Mouse (Mus musculus) ES-Bruce4 (cell line): ENCODE data around the gene Med25. TPM values are rescaled to one million over a fixed set of nuclear protein-coding genes. Genes with fewer than 3 reads are reported as not detected.

Experiments
- H3K27ac ChIP-seq: 2 replicates; pipeline ENCODE4 v1.5.1; 2012; ENCODE audit warnings: low read length, inconsistent platforms; ENCODE audit not compliant: insufficient read depth
- H3K27me3 ChIP-seq: 2 replicates; pipeline ENCODE4 v1.6.1; 2012; ENCODE audit warnings: mild to moderate bottlenecking, low read length, inconsistent platforms; ENCODE audit not compliant: control insufficient read depth, poor library complexity, insufficient read depth, severe bottlenecking
- H3K36me3 ChIP-seq: 2 replicates; pipeline ENCODE4 v1.6.1; 2012; ENCODE audit warnings: inconsistent platforms, mild to moderate bottlenecking, low read length, moderate library complexity; ENCODE audit not compliant: control insufficient read depth, poor library complexity, insufficient read depth, severe bottlenecking
- H3K4me1 ChIP-seq: one replicate; pipeline ENCODE4 v1.8.1; 2011; ENCODE audit warnings: low read length; ENCODE audit not compliant: control insufficient read depth, insufficient read depth
- H3K4me3 ChIP-seq: 2 replicates; pipeline ENCODE4 v1.5.1; 2011; ENCODE audit warnings: low read depth, mild to moderate bottlenecking, low read length
- H3K9ac ChIP-seq: 2 replicates; pipeline ENCODE4 v1.6.1; 2012; ENCODE audit warnings: low read depth, mild to moderate bottlenecking, inconsistent platforms; ENCODE audit not compliant: poor library complexity, severe bottlenecking
- H3K9me3 ChIP-seq: replicated peaks from 2 replicates; pipeline ENCODE4 v1.6.1; 2012; ENCODE audit warnings: mild to moderate bottlenecking, low read length, inconsistent platforms; ENCODE audit not compliant: control insufficient read depth, poor library complexity, insufficient read depth, severe bottlenecking
- CTCF ChIP-seq: IDR thresholded peaks from one replicate; pipeline ENCODE4 v1.8.1; 2011; ENCODE audit warnings: low read depth, low read length
- EP300 ChIP-seq: IDR thresholded peaks from 2 replicates; pipeline ENCODE4 v1.6.1; 2011; ENCODE audit warnings: low read depth, low read length; ENCODE audit not compliant: insufficient read depth
- POLR2A ChIP-seq: IDR thresholded peaks from one replicate; pipeline ENCODE4 v1.8.1; 2011; ENCODE audit warnings: low read length; ENCODE audit not compliant: insufficient read depth
- polyA plus RNA-seq: library from polyadenylated mRNA; stranded (reverse); fragments of >200 nt; gene quantifications from 2 replicates; pipeline ENCODE4 v1.2.4, GENCODE M21; 2011; ENCODE audit warnings: low read depth; ENCODE audit not compliant: missing spikeins, insufficient read depth, insufficient read length

Med25 gene
- polyA plus RNA-seq, 1 experiment, result 54.0 TPM

DNA sequence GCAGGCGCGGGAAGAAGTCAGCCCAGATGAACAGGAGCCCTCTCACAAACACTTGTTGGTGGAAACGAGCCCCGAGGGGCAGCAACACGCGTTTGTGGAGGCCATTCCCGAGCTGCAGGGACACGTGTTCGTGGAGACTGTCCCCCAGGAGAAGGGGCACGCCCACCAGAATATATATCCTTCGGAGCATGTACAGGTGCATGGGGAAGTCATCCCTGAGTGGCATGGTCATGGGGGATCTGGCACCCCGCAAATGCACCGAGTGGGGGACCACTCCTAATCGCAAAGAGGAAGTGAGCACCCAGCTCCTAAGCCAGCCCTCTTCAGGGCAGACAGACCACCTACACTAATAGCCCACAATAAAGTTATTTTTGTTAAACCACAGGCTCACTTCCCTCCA, 52.1 kb downstream of the Med25 start:
- H3K4me3 ChIP-seq, result no peak overlapping the region
- H3K27ac ChIP-seq, result no peak overlapping the region
- H3K27me3 ChIP-seq, result no peaks in the 10 kb centered on the region
- H3K36me3 ChIP-seq, result peaks cover 2% of the 10 kb centered on the region
- H3K4me1 ChIP-seq, result no peaks in the 10 kb centered on the region
- H3K9me3 ChIP-seq, result no peaks in the 10 kb centered on the region
- TF ChIP-seq CTCF (no peak), EP300 (no peak)
- 0 out of 2 replicates have a peak overlapping the region, but pooled peaks have one; percentile 2 for H3K9ac ChIP-seq

DNA sequence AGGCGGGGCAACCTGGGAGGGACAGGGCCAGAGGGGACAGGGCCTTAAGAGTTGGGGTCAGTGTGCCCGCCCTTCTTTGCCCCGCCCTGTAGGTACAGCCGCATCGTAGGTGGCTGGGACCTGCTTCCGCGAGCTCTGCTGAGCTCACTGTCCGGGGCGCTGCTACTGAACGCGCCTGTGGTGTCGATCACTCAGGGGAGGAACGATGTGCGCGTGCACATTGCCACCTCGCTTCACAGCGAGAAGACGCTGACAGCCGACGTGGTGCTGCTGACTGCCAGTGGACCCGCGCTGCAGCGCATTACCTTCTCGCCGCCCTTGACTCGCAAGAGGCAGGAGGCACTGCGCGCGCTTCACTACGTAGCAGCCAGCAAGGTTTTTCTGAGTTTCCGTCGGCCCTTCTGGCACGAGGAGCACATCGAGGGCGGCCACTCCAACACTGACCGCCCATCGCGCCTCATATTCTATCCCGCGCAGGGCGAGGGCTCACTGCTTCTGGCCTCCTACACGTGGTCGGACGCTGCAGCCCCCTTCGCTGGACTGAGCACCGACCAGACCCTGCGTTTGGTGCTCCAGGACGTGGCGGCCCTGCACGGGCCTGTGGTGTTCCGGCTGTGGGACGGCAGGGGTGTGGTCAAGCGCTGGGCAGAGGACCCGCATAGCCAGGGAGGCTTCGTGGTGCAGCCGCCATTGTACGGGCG, 52.9 kb downstream of the Med25 start:
- Histone ChIP-seq H3K9me3 (no peaks in the 10 kb centered on the region), H3K27ac (no peak overlapping the region), H3K27me3 (no peaks in the 10 kb centered on the region), H3K4me1 (no peaks in the 10 kb centered on the region), H3K4me3 (peak overlapping the region; percentile 39), H3K9ac (0 out of 2 replicates have a peak overlapping the region, but pooled peaks have one; percentile 2), H3K36me3 (peaks cover 2% of the 10 kb centered on the region)
- TF ChIP-seq CTCF (no peak), EP300 (no peak), POLR2A (no peak)

- peaks cover 2% of the 10 kb centered on the region for H3K36me3 ChIP-seq
Observed at GRCm38 (mm10) chr7:44839171-44839490, 53.4 kb downstream of the Med25 start.

DNA sequence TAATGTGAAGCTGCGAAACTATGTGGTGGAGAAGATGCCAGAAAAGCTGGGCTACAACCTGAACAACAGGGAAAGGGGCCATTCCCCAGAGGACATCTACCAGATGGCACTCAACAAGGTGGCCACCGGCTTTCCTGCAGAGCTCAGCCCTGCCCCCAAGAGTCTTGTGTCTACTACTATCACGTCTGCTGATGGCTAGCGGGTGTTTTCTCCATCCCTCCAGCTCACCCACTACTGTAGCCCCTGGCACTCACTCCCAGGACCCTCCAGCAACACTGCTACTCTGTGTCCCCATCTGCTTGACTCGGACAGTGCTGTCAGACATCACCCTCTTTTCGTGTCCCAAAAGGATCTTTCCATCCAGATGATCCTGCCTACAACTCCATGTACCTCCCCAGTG, 54.4 kb downstream of the Med25 start:
- Histone ChIP-seq H3K9ac (no peak overlapping the region), H3K27me3 (no peaks in the 10 kb centered on the region), H3K4me3 (no peak overlapping the region), H3K9me3 (no peaks in the 10 kb centered on the region), H3K36me3 (peaks cover 2% of the 10 kb centered on the region; the same call in 1 of the 2 replicates), H3K27ac (no peak overlapping the region), H3K4me1 (no peaks in the 10 kb centered on the region)
- TF ChIP-seq EP300 (no peak), POLR2A (no peak), CTCF (no peak)

More at GRCm38 (mm10) chr7:44839171-44839490, 53.4 kb downstream of the Med25 start:
- H3K27ac ChIP-seq, result no peak overlapping the region
- no peaks in the 10 kb centered on the region for H3K27me3 ChIP-seq
- peak overlapping the region; percentile 39; the same call in 1 of the 2 replicates for H3K4me3 ChIP-seq
- H3K9ac ChIP-seq, result no peak overlapping the region
- H3K9me3 ChIP-seq, result no peaks in the 10 kb centered on the region
- H3K4me1 ChIP-seq, result no peaks in the 10 kb centered on the region
- no peak for TF ChIP-seq CTCF
- no peak for TF ChIP-seq POLR2A
- TF ChIP-seq EP300, result no peak

DNA sequence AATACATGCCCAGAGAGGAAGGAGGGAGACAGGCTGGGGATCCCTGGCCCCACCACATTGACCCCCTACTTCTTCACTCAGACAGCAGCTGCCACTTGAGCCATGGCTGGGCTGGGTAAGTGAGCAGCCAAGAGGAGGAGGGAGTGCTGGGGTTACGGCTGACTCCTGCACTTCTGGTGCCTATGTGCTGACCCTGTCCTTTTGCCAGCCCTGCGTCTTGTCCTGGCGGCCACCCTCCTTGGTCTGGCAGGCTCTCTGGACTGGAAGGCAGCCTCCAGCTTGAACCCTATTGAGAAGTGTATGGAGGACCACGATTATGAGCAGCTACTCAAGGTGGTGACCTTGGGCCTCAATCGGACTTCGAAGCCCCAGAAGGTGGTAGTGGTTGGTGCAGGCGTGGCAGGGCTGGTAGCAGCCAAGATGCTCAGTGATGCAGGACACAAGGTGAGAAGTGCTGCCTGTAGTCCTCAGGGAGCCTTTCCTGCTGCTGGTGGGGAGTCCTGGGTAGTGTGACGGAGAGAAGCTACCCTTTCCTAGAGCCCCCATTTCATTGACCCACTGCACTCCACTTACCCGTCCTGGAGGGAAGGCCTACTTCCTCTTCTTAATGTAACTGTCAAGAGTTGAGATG, 56.0 kb downstream of the Med25 start:
- Histone ChIP-seq H3K27me3 (no peaks in the 10 kb centered on the region), H3K4me1 (no peaks in the 10 kb centered on the region), H3K4me3 (no peak overlapping the region), H3K36me3 (peaks cover 4% of the 10 kb centered on the region; the same call in 1 of the 2 replicates), H3K27ac (no peak overlapping the region), H3K9me3 (no peaks in the 10 kb centered on the region), H3K9ac (no peak overlapping the region)
- TF ChIP-seq EP300 (no peak), POLR2A (no peak), CTCF (no peak)

GRCm38 (mm10) chr7:44836016-44836404, 56.5 kb downstream of the Med25 start:
- Histone ChIP-seq H3K36me3 (peaks cover 9% of the 10 kb centered on the region), H3K9me3 (no peaks in the 10 kb centered on the region), H3K4me1 (no peaks in the 10 kb centered on the region), H3K27ac (no peak overlapping the region), H3K9ac (no peak overlapping the region), H3K27me3 (no peaks in the 10 kb centered on the region), H3K4me3 (no peak overlapping the region)
- TF ChIP-seq EP300, result no peak
- TF ChIP-seq POLR2A, result no peak
- TF ChIP-seq CTCF, result no peak
